Mouse (Mus musculus) brain, embryonic 14.5 days (tissue): ENCODE data around the gene Hspb9.

ENCODE experiments used
- CTCF ChIP-seq: fragments of 200-500 bp; IDR thresholded peaks from 2 replicates; pipeline ENCODE4 v1.5.1; 2012; ENCODE audit warnings: inconsistent platforms, mild to moderate bottlenecking, moderate library complexity, borderline replicate concordance; ENCODE audit not compliant: insufficient read depth, insufficient read length; ENCODE audit errors: extremely low read depth
- POLR2A ChIP-seq: fragments of 200-500 bp; IDR thresholded peaks from 2 replicates; pipeline ENCODE4 v1.6.1; 2012; ENCODE audit warnings: mild to moderate bottlenecking, inconsistent platforms, borderline replicate concordance; ENCODE audit not compliant: poor library complexity, insufficient read depth, insufficient read length, severe bottlenecking; ENCODE audit errors: extremely low read depth

- no peak for TF ChIP-seq POLR2A
- TF ChIP-seq CTCF: no peak
Measured at GRCm38 (mm10) chr11:100700710-100701109, 12.9 kb upstream of the Hspb9 start.
